Mouse (Mus musculus): ENCODE data around the gene Disp2. TPM values are rescaled to one million over a fixed set of nuclear protein-coding genes. Genes with fewer than 3 reads are reported as not detected.

Disp2 gene
- total RNA-seq, 2 experiments from 2014 or later = 0.02 to 0.10 TPM

DNA sequence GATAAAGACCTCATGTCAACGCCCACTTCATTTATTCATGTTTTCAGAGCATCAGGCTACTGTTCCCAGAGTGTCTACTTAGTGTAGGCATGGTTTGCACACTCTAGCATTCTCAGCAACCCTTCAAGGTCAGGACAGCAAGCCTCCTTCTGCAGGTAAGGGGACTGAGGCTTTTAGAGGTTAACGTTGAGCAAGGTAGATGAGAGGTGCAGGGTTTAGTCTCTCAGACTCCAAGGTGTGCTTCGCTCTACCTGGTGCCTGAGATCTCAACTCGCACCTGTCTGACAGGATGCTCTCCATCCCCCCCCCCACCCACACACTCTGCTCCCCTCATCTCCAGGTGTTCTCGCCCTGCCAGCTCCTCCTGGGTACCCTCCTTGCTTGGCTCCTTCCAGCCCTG is 25.4 kb upstream of the Disp2 start:
- intact Hi-C loops (cut with DNase I) = no loop called here
- DNase-seq = no peak

DNA sequence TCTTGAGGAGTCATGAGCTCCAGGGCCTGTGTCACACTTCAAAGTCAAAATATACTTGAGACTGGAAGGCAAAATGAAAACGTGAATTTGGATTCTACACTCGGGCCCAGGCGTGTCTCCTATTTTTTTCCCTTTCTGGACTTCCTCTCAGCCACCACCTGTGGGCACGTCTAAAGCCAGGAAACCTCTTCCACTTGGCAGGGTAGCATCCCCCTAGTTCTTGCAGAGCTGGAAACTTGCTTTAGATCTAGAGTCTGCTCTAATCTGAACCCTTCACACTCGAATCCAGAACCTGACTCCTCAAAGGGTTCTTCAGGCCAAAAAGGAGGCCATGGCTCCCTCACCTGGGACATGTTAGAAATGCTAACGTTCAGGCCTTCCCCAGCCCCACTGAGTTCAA is 24.1 kb upstream of the Disp2 start:
- no peak for DNase-seq
- intact Hi-C loops (cut with DNase I) = no loop called here

DNA sequence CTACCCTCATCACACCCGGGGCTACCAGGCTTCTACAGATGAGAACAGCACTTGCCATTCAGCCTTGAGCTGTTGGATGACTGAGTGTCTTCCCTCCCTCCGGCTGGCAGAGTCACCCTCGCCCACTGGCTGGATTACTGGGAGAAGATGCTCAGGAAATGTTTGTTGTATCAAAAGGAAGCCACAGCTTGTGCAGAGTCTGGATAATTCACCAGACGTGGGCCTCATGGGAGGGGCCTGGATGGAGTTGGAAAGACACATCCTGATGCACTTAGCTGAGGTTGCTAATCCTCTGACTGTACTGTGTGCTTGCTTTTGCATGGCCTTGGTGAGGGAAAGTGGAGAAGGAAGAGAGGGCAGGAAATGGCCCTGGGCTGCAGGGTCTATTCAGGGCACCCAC is 23.4 kb upstream of the Disp2 start:
- intact Hi-C loops (cut with DNase I) = no loop called here
- DNase-seq = no peak

DNA sequence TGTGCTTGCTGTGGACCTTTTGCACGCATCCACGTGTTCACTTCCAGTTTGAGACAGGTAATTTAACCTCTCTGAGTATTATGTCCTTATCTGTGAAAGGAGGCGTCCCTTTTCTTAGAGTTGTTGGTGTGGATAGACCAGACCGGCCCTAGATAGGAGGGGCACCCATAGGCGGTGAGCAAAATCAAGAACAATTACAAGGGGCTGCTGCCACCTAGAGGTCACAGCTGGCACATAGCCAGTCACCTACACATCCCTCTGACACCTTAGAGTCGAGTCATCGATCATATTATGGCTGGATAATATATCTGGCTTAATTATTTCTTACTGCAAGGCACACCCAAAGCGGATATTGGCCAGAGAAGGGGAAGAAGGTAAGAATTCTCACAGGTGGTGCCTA is 19.7 kb upstream of the Disp2 start:
- DNase-seq = peak; percentile 49 to 60
- intact Hi-C loops (cut with DNase I) = loop anchor here (2.0 to 10.0 kb wide), 2 partner anchors 13 to 215 kb away; no protein-coding TSS in a partner anchor

DNA sequence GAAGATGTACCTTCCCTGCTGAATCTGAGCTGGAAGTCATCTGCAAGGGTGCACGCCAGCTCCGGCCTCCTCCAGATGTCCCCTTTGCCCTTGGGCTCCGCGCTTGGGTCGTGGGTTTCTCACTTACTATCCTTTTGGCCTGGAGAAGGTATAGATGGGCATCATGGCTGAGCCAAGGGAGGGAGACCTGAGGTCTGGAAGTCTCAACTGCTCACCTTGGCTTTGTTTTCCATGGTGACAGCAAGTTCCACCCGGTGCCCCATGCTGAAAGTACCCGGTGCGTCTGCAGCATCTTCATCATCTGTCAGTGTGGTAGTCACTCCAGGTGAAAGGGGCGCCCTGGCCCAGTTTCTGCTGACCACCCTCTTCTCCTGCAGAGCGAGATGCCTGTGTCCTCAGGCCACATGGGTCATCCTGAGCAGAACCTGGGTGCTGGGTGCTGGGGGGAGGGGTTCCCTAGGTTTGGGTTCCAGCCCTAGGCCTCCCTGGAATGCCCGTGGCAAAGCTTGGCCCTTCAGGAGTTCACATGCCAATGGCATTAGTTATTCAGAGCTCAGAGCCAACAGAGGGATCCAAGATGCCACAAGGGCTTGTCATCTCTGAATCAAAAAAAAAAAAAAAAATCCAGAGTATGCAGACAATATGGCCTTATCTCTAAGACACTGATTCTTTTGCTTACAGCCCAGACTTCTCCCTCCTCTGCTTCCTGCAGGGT is 19.1 kb upstream of the Disp2 start:
- no peak for DNase-seq
- intact Hi-C loops (cut with DNase I) = loop anchor here (2.0 to 10.0 kb wide), 2 partner anchors 14 to 214 kb away; no protein-coding TSS in a partner anchor

DNA sequence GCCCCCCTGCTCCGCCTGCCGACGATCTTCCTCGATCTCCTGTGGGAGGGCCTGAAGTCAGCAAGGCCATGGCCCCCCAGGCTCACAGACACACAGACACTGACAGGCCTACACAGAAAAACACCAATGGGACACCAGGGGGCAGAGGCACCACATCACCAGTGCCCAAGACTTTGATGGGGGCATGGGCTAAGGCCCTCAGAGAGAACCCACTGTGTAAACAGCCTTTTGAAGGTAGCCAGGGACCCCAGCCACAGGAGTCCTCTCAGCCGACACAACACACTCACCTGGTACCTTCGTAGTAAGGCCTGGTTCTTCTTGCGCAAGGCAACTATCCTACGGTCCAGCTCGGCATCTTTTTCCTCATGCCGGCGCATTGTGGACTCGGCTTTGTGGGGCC is 18.2 kb upstream of the Disp2 start:
- intact Hi-C loops (cut with DNase I) = loop anchor here (2.0 to 10.0 kb wide), 2 partner anchors 15 to 213 kb away; no protein-coding TSS in a partner anchor
- DNase-seq = no peak

DNA sequence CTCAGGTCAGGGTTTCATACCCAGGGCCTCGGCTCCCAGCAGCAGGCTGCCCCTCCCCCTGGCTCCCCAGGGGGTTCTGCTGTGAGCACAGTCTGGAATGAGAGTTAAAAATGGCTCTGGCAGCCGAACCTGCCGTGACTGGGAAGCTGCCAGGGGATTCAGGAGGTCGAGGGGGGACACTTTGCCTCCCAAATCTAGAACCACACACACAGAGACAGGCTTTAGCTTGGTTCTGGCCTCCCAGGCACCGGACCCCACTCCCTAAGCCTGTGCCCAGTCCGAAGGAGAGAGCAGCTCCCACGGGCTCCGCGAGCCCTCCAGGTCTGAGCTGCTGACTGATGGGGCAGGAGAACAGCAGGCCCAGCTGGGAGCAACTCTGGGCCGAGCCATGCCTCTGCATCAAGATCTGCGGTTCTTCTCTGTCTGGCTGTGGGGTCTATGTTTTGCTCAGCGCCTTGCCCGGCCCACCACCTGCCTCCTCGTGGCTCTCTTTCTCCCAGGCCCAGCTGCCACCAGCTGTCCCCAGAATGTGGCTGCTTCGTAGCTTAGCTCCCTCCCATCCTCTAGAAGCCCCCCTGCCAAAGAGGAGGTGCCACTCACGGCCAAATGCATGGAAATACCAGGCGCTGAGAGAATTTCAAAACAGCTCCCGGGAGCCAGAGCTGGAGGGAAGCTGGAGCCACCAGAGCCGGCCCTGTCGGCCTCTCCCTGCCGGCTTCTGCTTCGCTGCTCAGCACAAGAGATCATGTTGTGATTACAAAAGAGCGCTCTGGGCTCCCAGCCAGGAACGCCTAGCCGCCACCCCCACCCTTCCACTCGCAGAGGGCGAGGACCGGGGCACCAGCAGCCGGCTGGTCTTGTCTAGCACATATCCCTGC is 17.4 kb upstream of the Disp2 start, which contains the start of gene Ccdc9b:
Gene Ccdc9b (minus strand): TSS at position 756 of the 878 bp plus-strand sequence.
- DNase-seq = peak; percentile 91 to 92
- intact Hi-C loops (cut with DNase I) = loop anchor here (2.0 to 10.0 kb wide), 2 partner anchors 15 to 213 kb away; no protein-coding TSS in a partner anchor

DNA sequence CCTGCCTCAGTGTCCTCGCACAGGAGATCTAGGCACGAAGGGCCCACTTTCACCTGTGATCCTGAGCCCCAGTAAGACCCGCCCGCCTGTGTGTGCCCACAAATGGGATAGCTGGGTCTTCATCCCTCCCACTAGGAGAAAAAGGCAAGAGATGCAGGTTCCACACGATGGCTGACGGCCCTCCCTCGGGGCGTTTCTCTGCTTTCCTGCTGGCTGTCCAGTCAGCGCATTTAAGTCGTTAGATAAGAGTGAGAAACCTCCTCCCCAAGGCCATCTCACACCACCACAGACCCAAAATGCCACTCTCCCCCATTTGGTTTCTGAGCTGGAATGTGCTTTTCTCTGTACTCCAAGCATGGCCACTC is 16.8 kb upstream of the Disp2 start:
- intact Hi-C loops (cut with DNase I) = loop anchor here (10.0 kb wide), 1 partner anchor 212 kb away; no protein-coding TSS in a partner anchor
- no peak for DNase-seq

DNA sequence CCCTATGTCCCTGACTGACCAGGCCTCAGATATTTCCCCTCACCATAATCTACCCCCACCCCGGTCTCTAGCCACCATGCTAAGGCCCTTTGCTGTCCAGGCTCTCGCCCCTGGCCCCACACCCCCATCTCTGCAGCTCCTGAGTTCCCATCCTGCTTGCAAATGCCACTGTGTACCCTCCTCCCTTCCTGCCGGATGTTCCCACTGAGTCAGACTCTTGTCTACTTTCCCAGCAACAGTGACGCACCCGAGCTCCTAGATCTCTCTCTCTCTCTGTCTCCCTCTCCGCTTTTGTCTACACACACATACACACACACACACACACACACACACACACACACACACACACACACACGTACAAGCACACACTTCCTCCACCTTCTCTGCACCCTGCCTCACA is 16.1 kb upstream of the Disp2 start:
- intact Hi-C loops (cut with DNase I) = loop anchor here (10.0 kb wide), 1 partner anchor 211 kb away; no protein-coding TSS in a partner anchor
- peak in 1 of 2 experiments; percentile 38 for DNase-seq

DNA sequence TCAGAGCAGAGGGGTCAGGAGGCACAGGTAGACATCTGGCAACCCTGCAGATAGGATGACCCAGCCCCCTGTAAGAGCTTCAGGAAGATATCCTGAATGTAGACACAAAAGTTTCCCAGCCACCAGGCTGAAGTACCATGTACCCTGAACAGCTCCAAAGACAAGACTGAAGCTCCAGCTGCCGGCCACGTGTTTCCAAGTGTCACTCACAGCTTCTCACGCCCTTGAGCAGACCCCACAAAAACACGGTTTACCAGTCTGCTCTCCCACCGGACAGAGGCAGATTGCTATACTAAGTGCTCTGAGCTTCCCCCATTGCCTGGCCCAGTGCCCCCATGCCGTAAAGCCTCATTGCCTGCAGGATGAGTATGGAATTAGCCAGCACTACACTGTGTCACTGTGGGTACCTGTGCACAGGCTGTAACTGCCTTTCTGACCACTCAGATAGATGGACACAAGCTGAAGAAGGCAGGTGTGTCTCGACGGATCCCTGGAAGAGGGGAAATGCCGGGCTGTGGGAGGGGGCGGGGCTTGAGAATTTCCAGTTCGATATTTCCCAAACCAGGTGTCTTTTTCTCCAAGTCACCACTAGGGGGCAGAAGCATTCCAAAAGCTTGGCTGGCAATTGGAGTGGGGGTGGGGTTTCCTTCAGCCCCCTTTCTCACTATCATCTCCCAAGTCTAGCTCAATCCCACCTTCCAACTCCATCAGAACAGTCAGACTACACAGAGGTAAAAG is 15.3 kb upstream of the Disp2 start:
- intact Hi-C loops (cut with DNase I) = loop anchor here (2.0 to 10.0 kb wide), 3 partner anchors 15 to 211 kb away; partner anchors contain the start of gene Disp2
- peak in 1 of 2 experiments; percentile 58 for DNase-seq

DNA sequence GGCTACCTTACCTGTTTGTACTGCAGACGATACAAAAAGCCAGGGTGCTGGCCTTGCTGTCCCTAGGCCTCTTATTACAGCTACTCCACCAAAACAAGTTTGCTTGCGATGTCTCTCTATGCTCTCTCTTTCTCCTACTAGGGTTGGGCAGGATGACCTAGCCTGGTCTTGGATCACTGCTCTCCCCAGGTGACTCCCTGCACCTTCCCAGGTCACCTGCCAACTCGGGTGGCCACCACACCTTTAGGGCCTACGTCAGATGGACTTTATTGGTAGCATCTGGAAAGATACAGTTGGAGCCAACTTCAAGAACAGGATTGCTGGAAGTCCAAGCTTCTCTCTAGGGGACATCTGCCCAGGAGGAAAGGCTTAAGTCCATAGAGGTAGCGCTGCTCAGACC is 14.6 kb upstream of the Disp2 start:
- DNase-seq = no peak
- intact Hi-C loops (cut with DNase I) = loop anchor here (2.0 to 10.0 kb wide), 3 partner anchors 14 to 210 kb away; partner anchors contain the start of gene Disp2

DNA sequence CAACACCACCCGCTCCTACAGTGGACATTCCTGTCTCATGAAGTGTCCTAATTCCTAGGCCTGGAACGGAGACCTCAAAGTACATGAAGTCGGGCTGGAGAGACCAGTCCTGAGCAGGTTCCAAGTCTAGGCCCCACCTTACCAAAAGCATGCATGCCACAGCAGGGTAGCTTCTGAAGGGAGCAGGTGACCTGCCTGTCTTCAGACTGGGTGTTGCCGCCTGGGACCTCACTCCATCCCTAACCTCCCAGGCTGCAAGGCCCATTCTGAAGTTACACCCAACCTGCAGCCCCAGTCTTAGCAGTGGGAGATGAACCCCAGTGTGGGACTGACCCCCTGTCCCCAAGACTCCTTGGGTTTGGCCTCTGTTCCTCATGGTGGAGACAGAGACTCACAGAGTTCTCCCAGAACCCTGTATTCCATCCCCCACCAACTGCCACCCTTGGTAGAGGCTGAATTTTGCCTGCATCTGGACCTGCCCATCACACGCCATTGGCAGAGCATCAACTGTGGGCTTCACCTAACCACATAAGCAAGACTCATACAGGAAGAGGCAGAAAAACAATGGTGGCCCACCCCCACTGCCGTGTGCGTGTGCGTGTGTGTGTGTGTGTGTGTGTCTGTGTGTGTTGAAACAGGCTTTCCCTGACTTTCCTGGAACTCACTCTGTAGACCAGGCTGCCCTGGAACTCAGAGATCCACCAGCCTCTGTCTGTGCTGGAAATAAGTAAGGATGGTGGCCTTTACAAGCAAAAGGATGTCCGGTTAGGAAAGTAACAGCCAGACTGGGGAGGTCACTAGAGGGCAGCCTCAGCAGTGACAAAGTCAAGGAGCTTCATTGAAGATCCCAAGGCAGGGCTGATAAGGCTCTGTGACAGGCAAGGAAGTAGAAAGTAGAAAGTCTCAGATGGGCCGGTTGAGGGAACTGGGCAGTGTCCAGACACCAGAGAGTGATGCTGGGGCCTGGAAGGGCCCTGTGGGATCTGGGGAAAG is 13.2 kb upstream of the Disp2 start:
- no peak for DNase-seq
- intact Hi-C loops (cut with DNase I) = loop anchor here (10.0 kb wide), 1 partner anchor 208 kb away; no protein-coding TSS in a partner anchor

DNA sequence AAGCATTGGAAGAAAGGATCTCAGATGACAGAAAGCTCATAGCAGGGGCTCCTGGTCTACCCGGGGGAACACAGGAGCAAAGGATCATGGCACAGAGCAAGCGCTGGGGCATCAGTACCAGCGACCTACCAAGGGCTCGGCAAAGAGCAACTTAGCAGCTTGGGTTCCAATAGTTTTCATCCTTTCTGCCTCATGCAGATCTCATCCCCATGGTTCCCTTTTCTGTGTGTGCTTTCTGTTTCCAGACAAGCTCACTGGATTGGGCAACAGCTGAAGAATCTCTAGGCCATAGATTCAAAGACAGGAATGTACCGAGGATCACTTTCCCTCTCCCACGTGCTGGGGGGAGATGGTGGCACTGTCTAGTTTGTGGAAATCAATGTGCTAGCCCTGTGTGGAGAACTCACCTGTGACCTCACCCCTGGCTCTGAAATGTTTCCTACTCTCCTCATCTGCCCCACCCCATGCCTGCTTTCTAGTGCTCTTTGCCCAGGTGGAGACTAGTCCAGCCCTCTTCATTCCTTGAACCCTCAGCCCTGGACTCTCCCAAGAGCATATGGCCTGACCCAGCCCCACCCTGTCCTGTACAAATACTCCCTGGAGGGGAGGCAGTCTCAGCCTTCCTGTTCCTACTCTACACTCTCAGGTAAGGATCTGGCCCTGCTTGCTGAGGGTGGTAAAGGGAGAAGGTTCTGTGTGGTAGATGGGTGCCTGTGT is 7.2 kb upstream of the Disp2 start, which contains the start of gene Phgr1:
Gene Phgr1 (plus strand): TSS at position 612 of the 717 bp plus-strand sequence.
- DNase-seq = no peak
- intact Hi-C loops (cut with DNase I) = no loop called here

DNA sequence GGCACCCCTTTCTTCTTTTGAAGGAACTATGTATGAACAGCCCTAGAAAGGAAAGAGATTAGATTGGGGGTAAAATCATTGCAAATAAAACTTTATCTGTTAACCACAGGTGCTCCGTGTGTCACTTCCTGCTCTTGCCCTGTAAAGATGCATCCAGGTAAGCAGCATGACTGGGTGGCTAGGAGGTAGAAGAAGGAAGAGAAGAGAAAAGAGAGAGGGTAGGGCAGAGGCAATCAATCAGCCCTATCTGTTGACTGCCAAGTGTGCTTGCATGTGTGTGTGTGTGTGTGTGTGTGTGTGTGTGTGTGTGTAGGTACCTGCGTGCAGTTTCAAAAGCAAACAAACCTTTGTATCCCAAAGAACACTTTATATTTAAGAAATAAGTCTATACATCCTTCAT is 5.0 kb upstream of the Disp2 start:
- intact Hi-C loops (cut with DNase I) = no loop called here

DNA sequence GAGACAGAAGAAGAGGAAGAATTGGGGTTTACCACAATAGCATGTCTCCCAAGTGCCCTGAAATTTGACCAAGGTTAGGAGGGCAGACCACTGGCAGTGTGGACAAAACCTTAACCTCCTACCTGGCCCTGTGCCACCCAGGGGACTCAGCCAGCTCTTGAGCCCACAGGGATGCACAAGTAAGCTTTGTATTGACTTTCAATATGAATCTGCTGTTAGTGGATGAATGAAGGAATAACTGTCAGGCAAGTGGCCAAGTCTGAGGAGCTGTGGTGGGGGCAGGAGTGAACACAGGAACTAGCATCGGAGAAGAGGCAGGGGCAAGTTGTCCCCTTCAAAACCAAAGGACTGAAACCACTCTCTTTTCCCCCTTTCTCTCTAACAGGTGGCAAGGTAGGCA is 4.1 kb upstream of the Disp2 start:
- DNase-seq = no peak
- intact Hi-C loops (cut with DNase I) = no loop called here

More for the DNA sequence above, 5.0 kb upstream of the Disp2 start:
- DNase-seq = no peak

DNA sequence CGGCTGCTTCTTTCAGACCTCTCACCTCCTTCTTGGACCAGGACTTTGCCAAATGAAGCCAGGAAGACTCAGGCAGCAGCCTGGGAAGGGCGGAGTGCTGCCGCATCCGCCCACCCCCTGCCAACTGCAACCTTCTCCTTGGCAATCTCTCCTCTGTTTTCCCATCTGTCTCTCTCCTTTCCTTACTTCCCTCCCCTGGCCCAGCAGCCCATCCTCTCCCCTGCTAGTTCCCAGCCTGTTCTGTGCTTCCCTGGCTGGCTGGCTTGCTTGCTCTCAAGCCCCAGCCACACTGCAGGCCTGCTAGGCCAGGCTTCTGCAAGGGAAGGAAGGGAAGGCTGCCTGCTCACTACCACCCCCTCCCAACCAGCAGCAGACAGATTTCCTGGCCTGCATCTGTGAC is 3.7 kb upstream of the Disp2 start:
- intact Hi-C loops (cut with DNase I) = no loop called here
- no peak for DNase-seq

DNA sequence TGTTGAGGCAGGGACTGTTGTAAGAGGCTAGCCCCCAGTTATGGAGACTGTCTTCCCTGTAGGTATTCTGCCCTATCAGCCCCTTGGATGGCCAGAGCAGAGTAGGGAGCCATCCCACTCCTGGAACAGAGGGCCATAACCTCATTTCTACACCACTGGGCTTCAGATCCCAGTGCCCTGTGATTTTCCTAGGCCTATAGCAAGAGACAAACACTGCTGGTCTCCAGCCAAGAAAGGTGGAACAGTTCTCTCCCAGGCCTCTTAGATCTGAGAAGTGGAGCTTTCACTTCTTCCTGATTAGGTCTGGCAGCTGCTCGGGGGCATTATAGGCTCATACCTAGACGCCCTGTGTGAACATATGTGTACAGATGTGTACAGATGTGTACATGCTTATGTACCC is 3.2 kb upstream of the Disp2 start:
- intact Hi-C loops (cut with DNase I) = no loop called here
- no peak for DNase-seq

DNA sequence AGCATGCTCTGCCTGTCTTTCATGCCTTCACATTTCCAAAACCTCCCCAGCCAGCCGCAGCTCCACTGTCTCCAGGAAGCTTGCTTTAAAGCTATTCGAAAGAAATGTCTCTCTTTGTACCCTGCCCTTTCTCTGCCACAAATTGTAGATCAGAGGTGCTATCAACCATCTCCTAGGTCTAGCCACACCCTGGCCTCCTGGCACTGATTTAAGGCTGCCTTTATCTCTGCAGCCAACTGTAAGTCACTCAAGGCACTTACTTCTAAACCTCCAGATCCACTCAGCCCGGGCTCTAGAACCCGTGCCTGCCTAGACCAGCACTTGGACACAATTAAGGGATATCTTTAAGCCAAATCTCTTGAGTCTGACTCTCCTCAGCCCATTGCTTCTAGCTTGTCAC is 1.1 kb upstream of the Disp2 start:
- intact Hi-C loops (cut with DNase I) = loop anchor here (2.0 kb wide), 2 partner anchors 14 to 36 kb away; no protein-coding TSS in a partner anchor
- DNase-seq = no peak
